Mouse (Mus musculus) stomach, embryonic 14.5 days (tissue): ENCODE measurements around the gene Fam20b. TPM values are rescaled to one million over a fixed set of nuclear protein-coding genes. Genes with fewer than 3 reads are reported as not detected.

ENCODE experiments used
- ATAC-seq: fragments of 200-750 bp; cut with Nextera tagmentation; 2 replicates; pipeline ENCODE4 v1.8.0; 2017; ENCODE audit warnings: low read depth, moderate TSS enrichment; ENCODE audit not compliant: insufficient number of reproducible peaks, insufficient read depth, low FRiP score
- H3K27ac ChIP-seq: fragments of 300-500 bp; sonication (generic); 2 replicates; pipeline ENCODE4 v1.5.1; 2014; ENCODE audit warnings: mild to moderate bottlenecking, low read length, moderate library complexity, mixed read lengths
- H3K27me3 ChIP-seq: fragments of 300-500 bp; sonication (generic); 2 replicates; pipeline ENCODE4 v1.6.1; 2014; ENCODE audit warnings: low read length, control low read depth, mixed read lengths; ENCODE audit not compliant: control insufficient read depth, insufficient read depth
- H3K36me3 ChIP-seq: fragments of 300-500 bp; sonication (generic); 2 replicates; pipeline ENCODE4 v1.6.1; 2014; ENCODE audit warnings: mild to moderate bottlenecking, control low read depth, low read length, moderate library complexity, mixed read lengths; ENCODE audit not compliant: control insufficient read depth, insufficient read depth
- H3K4me1 ChIP-seq: fragments of 300-500 bp; sonication (generic); 2 replicates; pipeline ENCODE4 v1.6.1; 2014; ENCODE audit warnings: low read length, control low read depth, mixed read lengths; ENCODE audit not compliant: control insufficient read depth, insufficient read depth
- H3K4me2 ChIP-seq: fragments of 300-500 bp; sonication (generic); replicated peaks from 2 replicates; pipeline ENCODE4 v1.6.1; 2014; ENCODE audit warnings: low read depth, low read length, control low read depth
- H3K4me3 ChIP-seq: fragments of 300-500 bp; sonication (generic); 2 replicates; pipeline ENCODE4 v1.5.1; 2014; ENCODE audit warnings: low read depth, low read length, control low read depth
- H3K9ac ChIP-seq: fragments of 300-500 bp; sonication (generic); replicated peaks from 2 replicates; pipeline ENCODE4 v1.6.1; 2014; ENCODE audit warnings: low read depth, mild to moderate bottlenecking, control low read depth, low read length, moderate library complexity, mixed read lengths
- H3K9me3 ChIP-seq: fragments of 300-500 bp; sonication (generic); 2 replicates; pipeline ENCODE4 v1.6.1; 2016; ENCODE audit warnings: low read depth, low read length, control low read depth; ENCODE audit not compliant: control insufficient read depth
- WGBS: fragments of 180-500 bp; shearing (Covaris S2); extraction: QIAGEN DNeasy Blood & Tissue Kit; methylation state at CpG from one replicate; pipeline ENCODE4 v1.1.7; 2014; 5-methylcytosine and 5-hydroxymethylcytosine counted together
- polyA plus RNA-seq: library from polyadenylated mRNA; unstranded; fragments of >200 nt; fragmentation: Nextera tagmentation; extraction: Ambion mirVana; gene quantifications from 2 replicates; pipeline ENCODE4 v1.2.1, GENCODE M21; 2014

Fam20b gene
- polyA plus RNA-seq, 1 experiment from 2014 or later: 32.4 TPM

DNA sequence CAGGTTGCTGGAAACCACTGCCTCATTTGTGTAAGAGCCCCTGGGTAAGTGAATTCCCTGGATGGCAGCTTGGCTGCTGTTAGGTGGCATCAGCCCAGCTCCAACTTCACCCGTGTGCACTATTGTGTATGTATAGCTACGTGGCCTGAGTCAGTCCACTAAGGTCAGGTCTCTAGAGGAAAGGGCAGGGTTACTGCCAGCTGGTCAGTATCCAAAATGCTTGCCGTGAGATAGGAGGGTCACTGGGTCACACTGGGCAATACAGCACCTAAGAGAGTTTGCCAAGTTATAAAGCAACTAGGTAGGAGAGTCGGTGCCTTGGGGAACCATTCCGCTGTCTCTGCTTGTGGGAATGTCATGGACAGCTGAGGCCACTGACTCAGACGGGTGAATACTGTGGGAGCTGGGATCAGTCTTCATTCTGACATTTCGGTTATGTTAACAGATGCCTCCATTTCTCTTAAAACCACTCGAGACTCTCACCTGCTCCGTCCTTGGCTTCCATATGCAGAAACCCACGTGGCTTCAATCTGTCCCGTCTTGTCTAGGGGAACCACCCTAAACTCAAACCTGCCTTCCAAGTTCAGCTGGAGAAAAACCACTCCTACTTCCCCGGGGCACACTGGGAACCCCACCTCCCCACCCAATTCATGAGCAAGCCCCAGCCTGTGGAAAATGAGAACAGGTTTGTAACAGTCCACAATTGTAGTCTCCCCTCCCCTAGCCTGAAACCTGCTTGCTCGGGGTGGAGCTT, 58.8 kb downstream of the Fam20b start:
- ATAC-seq: peak; percentile 77
- H3K4me3 ChIP-seq: no peak overlapping the region
- H3K4me2 ChIP-seq: no peak overlapping the region
- 0 out of 2 replicates have a peak overlapping the region, but pooled peaks have one; percentile 2 for H3K27ac ChIP-seq
- H3K36me3 ChIP-seq: no peaks in the 10 kb centered on the region
- H3K9me3 ChIP-seq: no peaks in the 10 kb centered on the region
- H3K9ac ChIP-seq: no peak overlapping the region
- WGBS: 63% methylated on average over 13 of the region's 13 CpGs
- H3K27me3 ChIP-seq: no peaks in the 10 kb centered on the region
- no peaks in the 10 kb centered on the region for H3K4me1 ChIP-seq

DNA sequence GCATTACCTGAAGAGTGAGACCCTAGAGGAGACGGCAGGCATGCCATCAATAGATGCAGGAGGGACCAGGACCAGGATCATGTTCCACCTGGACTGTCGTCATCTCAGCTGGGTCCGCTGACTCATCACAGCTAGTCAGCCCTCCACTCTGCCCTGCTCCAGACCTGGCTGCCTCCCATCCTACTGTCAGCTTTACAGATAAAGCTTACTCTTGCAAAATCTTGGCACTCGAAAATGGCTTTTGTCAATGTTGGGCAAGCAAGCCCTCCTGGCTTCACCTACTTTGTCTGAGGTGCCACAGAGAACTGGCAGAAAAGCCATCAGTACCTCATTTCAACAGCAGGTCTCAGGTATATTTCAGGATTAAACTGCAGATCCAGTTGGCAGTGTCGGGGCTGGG, 60.2 kb downstream of the Fam20b start:
- ATAC-seq: no peak
- no peak overlapping the region for H3K4me2 ChIP-seq
- no peak overlapping the region for H3K9ac ChIP-seq
- 85% methylated on average over 5 of the region's 5 CpGs for whole genome bisulfite sequencing
- H3K4me1 ChIP-seq: no peaks in the 10 kb centered on the region
- H3K4me3 ChIP-seq: no peak overlapping the region
- H3K27me3 ChIP-seq: no peaks in the 10 kb centered on the region
- no peaks in the 10 kb centered on the region for H3K36me3 ChIP-seq
- no peak overlapping the region for H3K27ac ChIP-seq
- H3K9me3 ChIP-seq: no peaks in the 10 kb centered on the region

DNA sequence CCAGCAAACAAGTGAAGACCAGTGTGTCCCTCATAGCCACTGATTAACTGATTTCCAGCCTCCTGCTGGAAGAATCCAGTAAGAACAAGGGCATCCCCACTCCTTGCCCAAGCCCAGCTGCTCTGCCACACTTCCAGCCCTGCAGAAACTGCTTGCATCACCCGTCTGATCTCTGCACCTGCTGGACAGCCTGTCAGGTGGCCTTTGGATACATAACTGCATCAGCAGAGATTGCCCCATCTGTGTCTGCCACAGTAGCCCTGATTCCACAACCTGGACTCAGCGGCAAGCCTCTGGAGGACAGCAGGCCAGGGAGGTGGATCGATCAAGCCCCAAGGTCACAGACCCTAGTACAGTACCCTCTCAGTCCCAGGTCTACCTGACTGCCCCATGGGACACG, 61.4 kb downstream of the Fam20b start:
- no peak overlapping the region for H3K4me2 ChIP-seq
- no peak overlapping the region for H3K4me3 ChIP-seq
- no peak overlapping the region for H3K9ac ChIP-seq
- WGBS: 76% methylated on average over 4 of the region's 4 CpGs
- H3K4me1 ChIP-seq: no peaks in the 10 kb centered on the region
- no peak for ATAC-seq
- H3K9me3 ChIP-seq: no peaks in the 10 kb centered on the region
- no peak overlapping the region for H3K27ac ChIP-seq
- no peaks in the 10 kb centered on the region for H3K36me3 ChIP-seq
- H3K27me3 ChIP-seq: no peaks in the 10 kb centered on the region

DNA sequence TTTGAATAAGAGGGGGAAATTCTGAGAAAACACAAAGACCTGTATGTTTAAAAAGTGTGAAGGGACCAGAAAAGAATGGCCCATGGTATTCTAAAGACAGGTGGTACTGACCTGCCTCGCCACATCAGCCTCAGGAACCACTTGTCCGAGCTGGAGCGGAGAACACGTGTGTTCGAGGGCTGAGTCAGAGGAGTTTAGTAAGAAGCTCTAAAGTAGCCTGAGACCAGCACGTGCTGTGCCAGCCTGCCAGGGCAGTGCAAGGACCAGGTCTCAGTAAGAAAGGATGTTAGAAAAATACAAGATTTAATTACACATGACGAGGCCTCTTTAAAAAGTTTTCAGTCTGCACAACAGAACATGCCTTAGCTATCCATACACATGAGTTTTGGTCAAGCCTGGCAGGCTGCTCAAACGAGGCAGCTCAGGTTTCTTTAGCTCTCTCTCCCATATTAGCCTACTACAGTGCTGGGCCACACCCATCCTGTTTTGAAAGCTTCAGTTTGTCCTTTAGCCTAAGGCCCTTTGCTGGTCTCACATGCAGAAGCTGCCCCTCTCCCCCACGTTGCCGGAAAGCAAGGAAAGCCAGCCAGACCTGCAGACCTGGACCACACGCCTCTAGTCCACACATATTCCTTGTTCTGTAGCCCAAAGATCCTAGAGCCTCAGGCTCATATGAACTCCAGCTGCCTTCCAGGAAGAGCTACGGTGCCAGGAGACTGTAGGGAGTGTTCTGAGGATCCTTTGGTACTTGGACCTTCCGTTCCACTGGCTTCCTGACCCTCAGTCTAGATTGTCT, 64.0 kb downstream of the Fam20b start:
- Histone ChIP-seq H3K9ac (no peak overlapping the region), H3K27me3 (no peaks in the 10 kb centered on the region), H3K27ac (no peak overlapping the region; the same call in 1 of the 2 replicates), H3K4me2 (no peak overlapping the region), H3K4me3 (no peak overlapping the region), H3K9me3 (no peaks in the 10 kb centered on the region), H3K36me3 (no peaks in the 10 kb centered on the region), H3K4me1 (no peaks in the 10 kb centered on the region)
- ATAC-seq: no peak
- WGBS: 77% methylated on average over 13 of the region's 13 CpGs

DNA sequence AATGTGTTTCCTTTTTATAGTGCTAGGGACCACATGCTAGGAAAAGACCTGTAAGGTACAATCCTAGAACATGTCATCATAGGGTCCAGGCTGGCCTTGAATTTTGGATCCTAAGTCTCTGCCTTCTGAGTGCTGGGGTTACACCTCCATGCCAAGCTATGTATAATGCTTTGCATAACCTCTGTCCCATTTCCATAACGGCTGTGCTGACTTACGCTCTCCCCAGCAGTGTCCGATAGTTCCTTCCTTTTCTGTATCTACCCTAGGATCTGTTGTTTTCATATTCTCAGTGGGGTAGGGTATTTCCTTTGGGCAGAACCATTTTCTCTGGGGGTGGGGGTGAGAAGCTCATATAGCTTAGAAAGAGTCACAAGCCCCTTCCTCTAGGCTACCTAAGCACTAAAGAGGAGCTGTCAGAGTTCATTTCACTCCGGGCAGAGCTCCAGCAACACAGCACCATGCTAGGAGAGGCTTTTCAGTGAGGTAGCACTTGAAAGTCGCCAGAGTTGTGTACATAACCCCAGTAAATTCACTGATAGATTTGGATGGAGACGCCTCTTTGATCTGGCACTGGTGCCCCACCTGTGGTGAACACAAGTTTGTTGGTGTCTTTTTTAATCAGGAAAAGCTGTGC, 66.6 kb downstream of the Fam20b start:
- Histone ChIP-seq H3K4me2 (no peak overlapping the region), H3K36me3 (no peaks in the 10 kb centered on the region), H3K9ac (no peak overlapping the region), H3K9me3 (no peaks in the 10 kb centered on the region), H3K27me3 (no peaks in the 10 kb centered on the region), H3K27ac (no peak overlapping the region), H3K4me1 (no peaks in the 10 kb centered on the region), H3K4me3 (no peak overlapping the region)
- no peak for ATAC-seq
- WGBS: 48% methylated on average over 6 of the region's 6 CpGs

DNA sequence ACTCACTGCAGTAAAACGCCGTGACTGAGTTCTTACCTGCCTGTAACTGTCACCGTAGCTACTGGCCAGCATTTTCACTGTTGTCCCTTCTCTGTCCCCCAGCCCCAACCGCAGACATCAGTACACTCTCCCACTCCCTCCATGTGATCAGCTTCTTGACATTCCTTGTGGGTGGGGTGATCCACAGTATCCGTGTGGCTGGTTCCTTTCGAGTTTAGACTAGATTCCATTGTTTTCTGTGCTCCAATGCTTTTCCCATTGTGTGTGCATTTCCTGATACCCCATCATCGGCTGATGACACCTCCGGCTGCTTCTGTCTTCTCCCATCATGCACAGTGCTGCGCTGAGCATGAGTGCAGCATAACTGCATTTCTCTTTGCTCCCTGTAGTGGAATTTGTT, 68.3 kb downstream of the Fam20b start:
- Histone ChIP-seq H3K4me1 (no peaks in the 10 kb centered on the region), H3K9ac (no peak overlapping the region), H3K27me3 (no peaks in the 10 kb centered on the region), H3K27ac (no peak overlapping the region), H3K9me3 (no peaks in the 10 kb centered on the region), H3K4me3 (no peak overlapping the region), H3K36me3 (no peaks in the 10 kb centered on the region), H3K4me2 (no peak overlapping the region)
- no peak for ATAC-seq
- WGBS: 82% methylated on average over 9 of the region's 9 CpGs

DNA sequence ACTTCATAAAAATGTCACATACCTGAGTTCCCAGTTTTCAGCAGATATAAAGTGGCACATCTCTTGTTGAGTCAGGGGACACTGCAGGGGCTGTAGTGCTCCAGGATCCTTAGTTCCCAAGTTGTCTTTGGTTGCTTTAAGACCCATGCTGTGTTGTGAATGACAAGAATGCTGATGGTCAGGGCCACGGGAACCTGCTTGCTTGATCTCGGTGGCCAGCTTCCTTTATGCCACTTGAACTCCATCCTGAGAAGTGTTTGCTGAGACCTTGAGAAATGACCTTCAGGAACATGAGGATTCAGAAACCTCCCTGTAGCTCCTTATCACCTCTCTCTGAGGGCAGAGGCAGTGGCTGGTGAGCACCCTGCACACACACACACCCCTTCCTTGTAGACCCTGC, 70.2 kb downstream of the Fam20b start:
- Histone ChIP-seq H3K27me3 (no peaks in the 10 kb centered on the region), H3K9me3 (no peaks in the 10 kb centered on the region), H3K4me2 (no peak overlapping the region), H3K4me3 (no peak overlapping the region), H3K27ac (no peak overlapping the region), H3K9ac (no peak overlapping the region), H3K4me1 (no peaks in the 10 kb centered on the region), H3K36me3 (no peaks in the 10 kb centered on the region)
- no peak for ATAC-seq
- WGBS: 45% methylated on average over 2 of the region's 2 CpGs

DNA sequence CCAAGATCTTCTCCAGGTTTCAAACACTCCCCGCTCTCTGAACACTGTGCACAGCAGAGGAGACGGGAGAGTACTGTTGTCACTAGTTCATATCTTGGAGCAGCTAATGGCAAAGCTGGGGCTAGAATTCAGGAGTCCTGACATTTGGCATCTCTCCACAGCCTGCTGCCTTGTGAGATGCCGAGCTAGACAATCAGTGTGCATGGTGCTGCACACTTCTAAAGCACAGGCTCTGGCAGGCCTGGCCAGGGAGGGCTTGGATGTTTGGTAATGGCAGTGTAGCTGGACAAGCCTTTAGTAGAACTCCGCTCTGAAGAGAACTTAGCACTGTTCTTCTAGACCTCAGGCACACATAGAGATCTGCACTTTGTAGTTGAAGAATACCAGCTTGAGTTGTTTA, 72.9 kb downstream of the Fam20b start:
- Histone ChIP-seq H3K27me3 (no peaks in the 10 kb centered on the region), H3K27ac (no peak overlapping the region), H3K36me3 (peaks cover 12% of the 10 kb centered on the region), H3K4me1 (no peaks in the 10 kb centered on the region), H3K9ac (no peak overlapping the region), H3K9me3 (no peaks in the 10 kb centered on the region), H3K4me3 (no peak overlapping the region), H3K4me2 (no peak overlapping the region)
- 86% methylated on average over 4 of the region's 4 CpGs for WGBS
- ATAC-seq: no peak
